Mouse (Mus musculus): ENCODE results near the gene Gm10139. TPM values are rescaled to one million over a fixed set of nuclear protein-coding genes. Genes with fewer than 3 reads are reported as not detected.
"Not testable (repeated sequence)": the region's sequence is repeated elsewhere in the genome, so short reads cannot be mapped to it uniquely, and the experiment has no call there.

The Gm10139 gene
- not detected for polyA plus RNA-seq (2012; fragmentation: generic; extraction: Trizol)
- long read RNA-seq, experiment 1, result 0 reads
- long read RNA-seq, experiment 2, result 0 reads

- not testable (repeated sequence) for H3K4me3 ChIP-seq (ENCODE audit: insufficient read depth, poor library complexity, severe bottlenecking); H3K79me2 ChIP-seq (ENCODE audit: control insufficient read depth, insufficient read depth); H3K27me3 ChIP-seq (ENCODE audit: control insufficient read depth, insufficient read depth, insufficient read length); H3K79me3 ChIP-seq (ENCODE audit: low read depth); H3ac ChIP-seq (ENCODE audit: control insufficient read depth, insufficient read length, low read depth); H3K36me3 ChIP-seq (ENCODE audit: control insufficient read depth, insufficient read depth)
These were observed at the start of gene Gm10139 for GRCm38 (mm10) chr13:65512378-65512777. Gene Gm10139, plus strand, starts transcription at chr13:65512678.

- not testable (repeated sequence) for H3ac ChIP-seq (ENCODE audit: control insufficient read depth, insufficient read length, low read depth); H3K36me3 ChIP-seq (ENCODE audit: control insufficient read depth, insufficient read depth); H3K79me2 ChIP-seq (ENCODE audit: control insufficient read depth, insufficient read depth); H3K4me3 ChIP-seq (ENCODE audit: insufficient read depth, poor library complexity, severe bottlenecking); H3K27me3 ChIP-seq (ENCODE audit: control insufficient read depth, insufficient read depth, insufficient read length); H3K79me3 ChIP-seq (ENCODE audit: low read depth)
These were observed 45.2 kb downstream of the Gm10139 start for GRCm38 (mm10) chr13:65557636-65558035.

Other genes with a start within 250 kb of the Gm10139 start
- gene Zfp369, start 233.9 kb upstream of the Gm10139 start, polyA plus RNA-seq (2012; fragmentation: generic; extraction: Trizol), result 4.4 TPM

Data from C2C12 (cell line).